Mouse (Mus musculus) hindbrain, embryonic 15.5 days (tissue): ENCODE results near the gene Bcl9. TPM values are rescaled to one million over a fixed set of nuclear protein-coding genes. Genes with fewer than 3 reads are reported as not detected.

Experiments used
- ATAC-seq: fragments of 200-750 bp; cut with Nextera tagmentation; 2 replicates; pipeline ENCODE4 v1.8.0; 2017; ENCODE audit warnings: low read depth, moderate number of reproducible peaks, moderate TSS enrichment; ENCODE audit not compliant: low FRiP score
- H3K27ac ChIP-seq: fragments of 300-500 bp; sonication (generic); replicated peaks from 2 replicates; pipeline ENCODE4 v1.5.1; 2015; ENCODE audit warnings: mild to moderate bottlenecking, inconsistent platforms
- H3K27me3 ChIP-seq: fragments of 300-500 bp; sonication (generic); 2 replicates; pipeline ENCODE4 v1.6.1; 2015; ENCODE audit warnings: control low read depth, inconsistent platforms
- H3K36me3 ChIP-seq: fragments of 300-500 bp; sonication (generic); 2 replicates; pipeline ENCODE4 v1.6.1; 2015; ENCODE audit warnings: control low read depth, inconsistent platforms
- H3K4me1 ChIP-seq: fragments of 300-500 bp; sonication (generic); replicated peaks from 2 replicates; pipeline ENCODE4 v1.6.1; 2015; ENCODE audit warnings: control low read depth, inconsistent platforms
- H3K4me2 ChIP-seq: fragments of 300-500 bp; sonication (generic); 2 replicates; pipeline ENCODE4 v1.6.1; 2015; ENCODE audit warnings: moderate library complexity, mild to moderate bottlenecking, inconsistent platforms
- H3K4me3 ChIP-seq: fragments of 300-500 bp; sonication (generic); 2 replicates; pipeline ENCODE4 v1.5.1; 2015; ENCODE audit warnings: mild to moderate bottlenecking, inconsistent platforms
- H3K9ac ChIP-seq: fragments of 300-500 bp; sonication (generic); 2 replicates; pipeline ENCODE4 v1.6.1; 2015; ENCODE audit warnings: inconsistent platforms
- H3K9me3 ChIP-seq: fragments of 300-500 bp; sonication (generic); 2 replicates; pipeline ENCODE4 v1.6.1; 2016; ENCODE audit warnings: control low read depth, inconsistent platforms
- WGBS: fragments of 180-500 bp; shearing (Covaris S2); methylation state at CpG from one replicate; pipeline ENCODE4 v1.1.7; 2015; 5-methylcytosine and 5-hydroxymethylcytosine counted together
- polyA plus RNA-seq: library from polyadenylated mRNA; unstranded; fragments of >200 nt; fragmentation: Nextera tagmentation; extraction: Ambion mirVana; gene quantifications from 2 replicates; pipeline ENCODE4 v1.2.1, GENCODE M21; 2015

Gene Bcl9
- polyA plus RNA-seq, 1 experiment from 2014 or later, result 82.7 TPM

- no peaks in the 10 kb centered on the region for H3K36me3 ChIP-seq
These were observed 19.6 kb upstream of the Bcl9 start for GRCm38 (mm10) chr3:97317302-97317701.

GRCm38 (mm10) chr3:97313431-97313830, 15.7 kb upstream of the Bcl9 start:
- Histone ChIP-seq H3K4me3 (no peak overlapping the region), H3K9me3 (no peaks in the 10 kb centered on the region), H3K4me2 (no peak overlapping the region), H3K4me1 (peaks cover 29% of the 10 kb centered on the region), H3K9ac (no peak overlapping the region), H3K36me3 (no peaks in the 10 kb centered on the region), H3K27ac (no peak overlapping the region), H3K27me3 (no peaks in the 10 kb centered on the region)
- 50% methylated on average over 2 of the region's 2 CpGs for WGBS
- no peak for ATAC-seq

More at GRCm38 (mm10) chr3:97317302-97317701, 19.6 kb upstream of the Bcl9 start:
- Histone ChIP-seq H3K4me1 (peaks cover 7% of the 10 kb centered on the region), H3K9me3 (no peaks in the 10 kb centered on the region), H3K4me2 (no peak overlapping the region), H3K27ac (no peak overlapping the region), H3K9ac (no peak overlapping the region), H3K27me3 (no peaks in the 10 kb centered on the region), H3K4me3 (no peak overlapping the region)
- WGBS, result 73% methylated on average over 3 of the region's 3 CpGs
- no peak for ATAC-seq

DNA sequence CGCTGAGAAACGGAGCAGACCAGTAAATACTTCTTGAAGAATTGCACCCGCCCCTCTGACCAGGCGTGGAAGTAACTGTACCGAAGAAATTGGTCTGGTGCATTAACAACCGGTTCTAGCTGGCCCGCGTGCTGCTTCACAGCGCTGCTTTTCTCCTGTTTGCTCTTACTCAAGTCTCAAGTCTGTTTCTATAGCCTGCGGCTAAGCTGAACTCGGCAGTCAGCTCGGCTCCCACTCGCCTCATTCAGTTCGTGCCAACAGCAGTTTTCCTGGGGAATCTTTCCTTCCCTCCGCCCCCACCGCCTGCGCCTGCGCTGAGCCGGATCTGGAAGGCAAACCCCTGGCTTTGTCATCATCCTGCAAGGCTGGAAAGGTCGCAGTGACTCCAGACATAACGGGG, 14.3 kb upstream of the Bcl9 start:
- H3K27me3 ChIP-seq, result no peaks in the 10 kb centered on the region
- H3K9ac ChIP-seq, result peak overlapping the region; percentile 15; the same call in 1 of the 2 replicates
- peak; percentile 65; the same call in 1 of the 2 replicates for ATAC-seq
- H3K4me3 ChIP-seq, result peak overlapping the region; percentile 22
- no peaks in the 10 kb centered on the region for H3K9me3 ChIP-seq
- H3K27ac ChIP-seq, result peak overlapping the region; percentile 63
- H3K4me1 ChIP-seq, result peaks cover 36% of the 10 kb centered on the region
- no peaks in the 10 kb centered on the region for H3K36me3 ChIP-seq
- 18% methylated on average over 21 of the region's 21 CpGs for WGBS
- peak overlapping the region; percentile 51 for H3K4me2 ChIP-seq

- Histone ChIP-seq H3K4me1 (peaks cover 36% of the 10 kb centered on the region), H3K9ac (peak overlapping the region; percentile 8; the same call in 1 of the 2 replicates), H3K27ac (no peak overlapping the region), H3K4me2 (peak overlapping the region; percentile 49), H3K4me3 (peak overlapping the region; percentile 19), H3K36me3 (no peaks in the 10 kb centered on the region), H3K9me3 (no peaks in the 10 kb centered on the region), H3K27me3 (no peaks in the 10 kb centered on the region)
- ATAC-seq, result no peak
- WGBS, result 11% methylated on average over 15 of the region's 16 CpGs
These were observed 12.2 kb upstream of the Bcl9 start for GRCm38 (mm10) chr3:97309748-97310536.

GRCm38 (mm10) chr3:97308440-97308839, 10.7 kb upstream of the Bcl9 start:
- ATAC-seq, result peak; percentile 28; the same call in 1 of the 2 replicates
- no peak overlapping the region for H3K9ac ChIP-seq
- H3K27me3 ChIP-seq, result no peaks in the 10 kb centered on the region
- H3K4me2 ChIP-seq, result no peak overlapping the region
- peaks cover 34% of the 10 kb centered on the region for H3K4me1 ChIP-seq
- WGBS, result 24% methylated on average over 2 of the region's 2 CpGs
- H3K36me3 ChIP-seq, result no peaks in the 10 kb centered on the region
- no peaks in the 10 kb centered on the region for H3K9me3 ChIP-seq
- no peak overlapping the region for H3K4me3 ChIP-seq
- H3K27ac ChIP-seq, result peak overlapping the region; percentile 32

- peaks cover 22% of the 10 kb centered on the region for H3K4me1 ChIP-seq
- no peaks in the 10 kb centered on the region for H3K9me3 ChIP-seq
- WGBS, result 58% methylated on average over 4 of the region's 4 CpGs
- H3K4me3 ChIP-seq, result no peak overlapping the region
- no peak for ATAC-seq
- no peaks in the 10 kb centered on the region for H3K36me3 ChIP-seq
- no peak overlapping the region for H3K4me2 ChIP-seq
- no peak overlapping the region for H3K9ac ChIP-seq
- H3K27ac ChIP-seq, result no peak overlapping the region
- H3K27me3 ChIP-seq, result no peaks in the 10 kb centered on the region
These were observed 8.2 kb upstream of the Bcl9 start for GRCm38 (mm10) chr3:97305907-97306306.

DNA sequence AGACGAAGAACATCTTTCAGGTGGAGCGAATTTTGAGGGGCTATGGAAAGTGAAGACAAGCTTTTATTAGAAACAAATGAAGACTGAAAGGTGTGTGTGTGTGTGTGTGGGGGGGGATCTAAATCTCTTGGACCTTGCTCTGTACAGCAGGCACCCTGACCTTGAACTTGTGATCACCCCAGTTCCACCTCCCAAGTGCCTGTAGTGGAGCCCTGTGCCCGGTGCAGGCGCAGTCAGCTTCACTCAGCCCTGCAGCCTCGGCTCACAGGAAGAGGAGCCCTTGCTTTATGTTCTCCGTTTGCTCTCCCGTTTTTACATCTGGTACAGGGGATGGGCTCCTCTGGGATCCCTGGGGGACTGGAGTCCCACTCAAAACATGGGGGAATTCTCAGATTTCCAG, 3.9 kb upstream of the Bcl9 start:
- WGBS, result 55% methylated on average over 7 of the region's 7 CpGs
- H3K27ac ChIP-seq, result no peak overlapping the region
- H3K9me3 ChIP-seq, result no peaks in the 10 kb centered on the region
- H3K4me2 ChIP-seq, result no peak overlapping the region
- ATAC-seq, result no peak
- peaks cover 13% of the 10 kb centered on the region; the same call in 1 of the 2 replicates for H3K4me1 ChIP-seq
- no peak overlapping the region for H3K9ac ChIP-seq
- no peaks in the 10 kb centered on the region for H3K36me3 ChIP-seq
- H3K27me3 ChIP-seq, result no peaks in the 10 kb centered on the region
- no peak overlapping the region for H3K4me3 ChIP-seq

- no peak for ATAC-seq
- H3K4me2 ChIP-seq, result no peak overlapping the region
- no peaks in the 10 kb centered on the region for H3K27me3 ChIP-seq
- H3K9ac ChIP-seq, result no peak overlapping the region
- no peak overlapping the region for H3K27ac ChIP-seq
- WGBS, result 91% methylated on average over 7 of the region's 7 CpGs
- no peak overlapping the region for H3K4me3 ChIP-seq
- H3K9me3 ChIP-seq, result no peaks in the 10 kb centered on the region
- H3K4me1 ChIP-seq, result peaks cover 23% of the 10 kb centered on the region
- no peaks in the 10 kb centered on the region for H3K36me3 ChIP-seq
These were observed 2.7 kb upstream of the Bcl9 start for GRCm38 (mm10) chr3:97300370-97300769.

- Histone ChIP-seq H3K4me1 (peaks cover 28% of the 10 kb centered on the region), H3K27ac (no peak overlapping the region), H3K4me2 (no peak overlapping the region), H3K9me3 (no peaks in the 10 kb centered on the region), H3K9ac (no peak overlapping the region), H3K36me3 (no peaks in the 10 kb centered on the region), H3K4me3 (no peak overlapping the region), H3K27me3 (no peaks in the 10 kb centered on the region)
- no peak for ATAC-seq
These were observed 2.2 kb upstream of the Bcl9 start for GRCm38 (mm10) chr3:97299885-97300284.

DNA sequence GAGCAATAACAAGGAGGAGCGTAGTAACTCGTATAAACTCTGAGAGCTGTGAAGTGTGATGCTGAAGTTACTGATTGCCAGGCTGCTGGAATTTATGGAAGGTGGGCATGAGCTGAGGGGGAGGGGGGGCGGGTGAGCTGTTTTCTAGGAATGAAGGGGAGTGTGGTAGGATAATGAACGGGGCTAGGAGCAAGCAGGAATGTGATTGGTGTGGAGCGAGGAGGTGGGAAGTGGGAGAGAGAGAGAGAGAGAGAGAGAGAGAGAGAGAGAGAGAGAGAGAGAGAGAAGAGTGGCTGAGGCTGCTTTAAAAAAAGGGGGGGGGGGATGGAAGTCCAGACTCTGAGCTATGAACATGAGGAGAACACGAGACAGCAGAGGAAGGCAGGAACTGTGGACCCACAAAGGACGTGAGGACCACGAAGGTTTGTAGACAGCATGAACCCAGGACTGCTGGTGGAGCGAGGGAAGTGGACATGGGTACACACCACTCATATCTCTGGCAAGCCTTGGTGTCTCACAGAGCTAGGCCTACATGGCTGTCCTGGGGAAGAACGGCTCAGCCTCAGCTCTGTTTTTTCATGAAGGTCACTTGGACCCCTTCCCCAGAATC, 1.2 kb upstream of the Bcl9 start:
- ATAC-seq, result no peak
- WGBS, result 31% methylated on average over 10 of the region's 10 CpGs

GRCm38 (mm10) chr3:97296941-97297552, 670 bp downstream of the Bcl9 start:
- Histone ChIP-seq H3K4me1 (peaks cover 51% of the 10 kb centered on the region), H3K9me3 (no peaks in the 10 kb centered on the region), H3K9ac (peak overlapping the region; percentile 78), H3K27me3 (no peaks in the 10 kb centered on the region), H3K27ac (peak overlapping the region; percentile 96), H3K4me2 (peak overlapping the region; percentile 68), H3K36me3 (no peaks in the 10 kb centered on the region), H3K4me3 (peak overlapping the region; percentile 67)
- WGBS, result 2% methylated on average over 16 of the region's 16 CpGs
- ATAC-seq, result peak; percentile 72

More for the DNA sequence above, 1.2 kb upstream of the Bcl9 start:
- Histone ChIP-seq H3K9me3 (no peaks in the 10 kb centered on the region), H3K4me1 (peaks cover 37% of the 10 kb centered on the region), H3K4me2 (peak overlapping the region; percentile 68), H3K27me3 (no peaks in the 10 kb centered on the region), H3K27ac (peak overlapping the region; percentile 96), H3K4me3 (peak overlapping the region; percentile 67), H3K9ac (no peak overlapping the region), H3K36me3 (no peaks in the 10 kb centered on the region)

GRCm38 (mm10) chr3:97294334-97294733, 3.4 kb downstream of the Bcl9 start:
- ATAC-seq, result no peak
- 78% methylated on average over 9 of the region's 9 CpGs for WGBS
- H3K27me3 ChIP-seq, result no peaks in the 10 kb centered on the region

More at GRCm38 (mm10) chr3:97294334-97294733, 3.4 kb downstream of the Bcl9 start:
- Histone ChIP-seq H3K9ac (no peak overlapping the region), H3K36me3 (no peaks in the 10 kb centered on the region), H3K9me3 (no peaks in the 10 kb centered on the region), H3K27ac (no peak overlapping the region), H3K4me2 (no peak overlapping the region), H3K4me1 (peaks cover 56% of the 10 kb centered on the region), H3K4me3 (no peak overlapping the region)
